Mouse (Mus musculus) C2C12 (cell line): ENCODE measurements around the gene Pear1.

ENCODE experiments used
- CEBPB ChIP-seq: IDR thresholded peaks from one replicate; pipeline ENCODE4 v1.6.1; 2011; ENCODE audit warnings: low read depth, mild to moderate bottlenecking, control low read depth, moderate library complexity
- CTCF ChIP-seq: IDR thresholded peaks from one replicate; pipeline ENCODE4 v1.5.1; 2011; ENCODE audit not compliant: control insufficient read depth, insufficient read depth, insufficient read length
- FOSL1 ChIP-seq: IDR thresholded peaks from one replicate; pipeline ENCODE4 v1.8.0; 2011; ENCODE audit warnings: mild to moderate bottlenecking, low read length; ENCODE audit not compliant: poor library complexity, insufficient read depth, severe bottlenecking
- MAX ChIP-seq: IDR thresholded peaks from one replicate; pipeline ENCODE4 v1.6.1; 2011; ENCODE audit warnings: mild to moderate bottlenecking, control low read depth
- MYOD1 ChIP-seq: IDR thresholded peaks from one replicate; pipeline ENCODE4 v1.6.1; 2011; ENCODE audit warnings: low read depth; ENCODE audit not compliant: control insufficient read depth, insufficient read length
- MYOG ChIP-seq: IDR thresholded peaks from one replicate; pipeline ENCODE4 v1.6.1; 2011; ENCODE audit not compliant: control insufficient read depth, insufficient read length; ENCODE audit errors: extremely low read depth
- USF1 ChIP-seq: IDR thresholded peaks from one replicate; pipeline ENCODE4 v1.6.1; 2011; ENCODE audit warnings: low read depth, mild to moderate bottlenecking, control low read depth, moderate library complexity

DNA sequence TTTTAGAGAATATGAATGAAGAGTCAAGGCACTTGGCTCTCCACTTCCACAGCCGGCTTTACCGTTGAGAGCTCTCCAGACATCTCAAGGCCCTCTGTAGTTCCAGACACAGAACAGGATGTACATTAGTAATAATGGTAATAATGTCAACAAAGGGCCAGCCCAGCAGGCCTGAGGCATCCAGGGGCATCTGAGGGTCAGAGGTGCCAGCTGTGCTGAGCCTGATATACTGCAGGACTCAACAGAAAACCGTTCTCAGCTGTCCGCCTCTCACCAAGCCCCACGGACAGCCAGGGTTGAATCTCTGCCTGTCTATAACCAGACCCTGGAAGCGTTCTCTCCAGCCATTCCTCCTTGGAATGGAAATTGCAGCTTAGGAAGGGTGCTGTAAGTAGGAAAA, 99.5 kb downstream of the Pear1 start:
- no peak for TF ChIP-seq USF1
- no peak for TF ChIP-seq CTCF
- TF ChIP-seq CEBPB: no peak
- no peak for TF ChIP-seq MYOG
- TF ChIP-seq MAX: no peak
- no peak for TF ChIP-seq MYOD1
- no peak for TF ChIP-seq FOSL1
